Mouse (Mus musculus): ENCODE measurements around the gene Pilra. TPM values are rescaled to one million over a fixed set of nuclear protein-coding genes. Genes with fewer than 3 reads are reported as not detected.

Pilra gene
- total and polyA plus RNA-seq, 2 experiments from 2014 or later = 0.09 TPM; not detected in 1

- ATAC-seq (ENCODE audit: low FRiP score) = no peak
- Histone ChIP-seq H3K9ac (replicated peaks; ENCODE audit: low read length, poor library complexity, severe bottlenecking) (no peak overlapping the region), H3K4me1 (ENCODE audit: insufficient read depth, low read length) (no peaks in the 10 kb centered on the region), H3K4me3 (ENCODE audit: low read depth, low read length) (no peak overlapping the region), H3K9me3 (ENCODE audit: low read length) (no peaks in the 10 kb centered on the region), H3K4me2 (ENCODE audit: low read depth, low read length, poor library complexity, severe bottlenecking) (no peak overlapping the region), H3K27ac (ENCODE audit: low read depth, low read length) (no peak overlapping the region), H3K27me3 (ENCODE audit: insufficient read depth, low read length) (no peaks in the 10 kb centered on the region), H3K36me3 (ENCODE audit: insufficient read depth, low read length) (no peaks in the 10 kb centered on the region)
- no peak for DNase-seq (ENCODE audit: low spot score)
- no peak for TF ChIP-seq CTCF (IDR thresholded peaks at IDR 0.05)
- 61% methylated on average over 4 of the region's 4 CpGs for WGBS
Measured at GRCm38 (mm10) chr5:137833500-137833899, 2.6 kb downstream of the Pilra start.

GRCm38 (mm10) chr5:137831506-137831905, 4.6 kb downstream of the Pilra start:
- DNase-seq (ENCODE audit: low spot score) = no peak
- Histone ChIP-seq H3K4me3 (ENCODE audit: low read depth, low read length) (no peak overlapping the region), H3K4me1 (ENCODE audit: insufficient read depth, low read length) (no peaks in the 10 kb centered on the region), H3K27me3 (ENCODE audit: insufficient read depth, low read length) (no peaks in the 10 kb centered on the region), H3K36me3 (ENCODE audit: insufficient read depth, low read length) (no peaks in the 10 kb centered on the region), H3K4me2 (ENCODE audit: low read depth, low read length, poor library complexity, severe bottlenecking) (no peak overlapping the region), H3K9me3 (ENCODE audit: low read length) (no peaks in the 10 kb centered on the region), H3K9ac (replicated peaks; ENCODE audit: low read length, poor library complexity, severe bottlenecking) (no peak overlapping the region), H3K27ac (ENCODE audit: low read depth, low read length) (no peak overlapping the region)
- 80% methylated on average over 6 of the region's 6 CpGs for WGBS
- ATAC-seq (ENCODE audit: low FRiP score) = no peak
- no peak for TF ChIP-seq CTCF (IDR thresholded peaks at IDR 0.05)

- Histone ChIP-seq H3K27ac (ENCODE audit: low read depth, low read length) (no peak overlapping the region), H3K4me3 (ENCODE audit: low read depth, low read length) (no peak overlapping the region), H3K4me2 (ENCODE audit: low read depth, low read length, poor library complexity, severe bottlenecking) (no peak overlapping the region), H3K4me1 (ENCODE audit: insufficient read depth, low read length) (no peaks in the 10 kb centered on the region), H3K27me3 (ENCODE audit: insufficient read depth, low read length) (no peaks in the 10 kb centered on the region), H3K9me3 (ENCODE audit: low read length) (no peaks in the 10 kb centered on the region), H3K36me3 (ENCODE audit: insufficient read depth, low read length) (no peaks in the 10 kb centered on the region), H3K9ac (replicated peaks; ENCODE audit: low read length, poor library complexity, severe bottlenecking) (no peak overlapping the region)
- WGBS = 87% methylated on average over 4 of the region's 4 CpGs
- DNase-seq (ENCODE audit: low spot score) = no peak
- no peak for ATAC-seq (ENCODE audit: low FRiP score)
- no peak for TF ChIP-seq CTCF (IDR thresholded peaks at IDR 0.05)
Measured at GRCm38 (mm10) chr5:137831106-137831505, 5.0 kb downstream of the Pilra start.

GRCm38 (mm10) chr5:137830238-137830637, 5.8 kb downstream of the Pilra start:
- 79% methylated on average over 7 of the region's 7 CpGs for WGBS

GRCm38 (mm10) chr5:137828694-137829093, 7.4 kb downstream of the Pilra start:
- TF ChIP-seq CTCF (IDR thresholded peaks at IDR 0.05) = no peak
- no peak overlapping the region for H3K4me2 ChIP-seq (ENCODE audit: low read depth, low read length, poor library complexity, severe bottlenecking)
- H3K36me3 ChIP-seq (ENCODE audit: insufficient read depth, low read length) = no peaks in the 10 kb centered on the region
- ATAC-seq (ENCODE audit: low FRiP score) = no peak
- DNase-seq (ENCODE audit: low spot score) = no peak
- no peak overlapping the region for H3K4me3 ChIP-seq (ENCODE audit: low read depth, low read length)
- H3K9me3 ChIP-seq (ENCODE audit: low read length) = no peaks in the 10 kb centered on the region
- H3K9ac ChIP-seq (replicated peaks; ENCODE audit: low read length, poor library complexity, severe bottlenecking) = no peak overlapping the region
- H3K27me3 ChIP-seq (ENCODE audit: insufficient read depth, low read length) = no peaks in the 10 kb centered on the region
- no peak overlapping the region for H3K27ac ChIP-seq (ENCODE audit: low read depth, low read length)
- no peaks in the 10 kb centered on the region for H3K4me1 ChIP-seq (ENCODE audit: insufficient read depth, low read length)
- WGBS = 85% methylated on average over 6 of the region's 6 CpGs

More at GRCm38 (mm10) chr5:137830238-137830637, 5.8 kb downstream of the Pilra start:
- H3K36me3 ChIP-seq (ENCODE audit: insufficient read depth, low read length) = no peaks in the 10 kb centered on the region
- H3K9ac ChIP-seq (replicated peaks; ENCODE audit: low read length, poor library complexity, severe bottlenecking) = no peak overlapping the region
- no peaks in the 10 kb centered on the region for H3K4me1 ChIP-seq (ENCODE audit: insufficient read depth, low read length)
- ATAC-seq (ENCODE audit: low FRiP score) = no peak
- H3K27ac ChIP-seq (ENCODE audit: low read depth, low read length) = no peak overlapping the region
- no peak overlapping the region for H3K4me2 ChIP-seq (ENCODE audit: low read depth, low read length, poor library complexity, severe bottlenecking)
- H3K9me3 ChIP-seq (ENCODE audit: low read length) = no peaks in the 10 kb centered on the region
- no peaks in the 10 kb centered on the region for H3K27me3 ChIP-seq (ENCODE audit: insufficient read depth, low read length)
- H3K4me3 ChIP-seq (ENCODE audit: low read depth, low read length) = no peak overlapping the region
- no peak for TF ChIP-seq CTCF (IDR thresholded peaks at IDR 0.05)
- no peak for DNase-seq (ENCODE audit: low spot score)

- H3K36me3 ChIP-seq (ENCODE audit: insufficient read depth, low read length) = no peaks in the 10 kb centered on the region
- H3K4me1 ChIP-seq (ENCODE audit: insufficient read depth, low read length) = no peaks in the 10 kb centered on the region
- no peak overlapping the region for H3K9ac ChIP-seq (replicated peaks; ENCODE audit: low read length, poor library complexity, severe bottlenecking)
- H3K27me3 ChIP-seq (ENCODE audit: insufficient read depth, low read length) = no peaks in the 10 kb centered on the region
- no peak overlapping the region for H3K4me2 ChIP-seq (ENCODE audit: low read depth, low read length, poor library complexity, severe bottlenecking)
- WGBS = 77% methylated on average over 7 of the region's 7 CpGs
- ATAC-seq (ENCODE audit: low FRiP score) (no peak), DNase-seq (ENCODE audit: low spot score) (no peak)
- H3K4me3 ChIP-seq (ENCODE audit: low read depth, low read length) = no peak overlapping the region
- H3K27ac ChIP-seq (ENCODE audit: low read depth, low read length) = no peak overlapping the region
- TF ChIP-seq CTCF (IDR thresholded peaks at IDR 0.05) = no peak
- no peaks in the 10 kb centered on the region for H3K9me3 ChIP-seq (ENCODE audit: low read length)
Measured at GRCm38 (mm10) chr5:137826421-137826820, 9.7 kb downstream of the Pilra start.

Measured in midbrain, postnatal 0 days (tissue).